Mouse (Mus musculus) thymus, postnatal 10 days (tissue): ENCODE results near the gene Mcoln1.

Experiments used
- DNase-seq, 2 experiments: peaks; one replicate each; pipeline ENCODE4 v3.0.0; 2021; ENCODE audit warnings: low spot score in 2 of 2

Mcoln1 gene

DNA sequence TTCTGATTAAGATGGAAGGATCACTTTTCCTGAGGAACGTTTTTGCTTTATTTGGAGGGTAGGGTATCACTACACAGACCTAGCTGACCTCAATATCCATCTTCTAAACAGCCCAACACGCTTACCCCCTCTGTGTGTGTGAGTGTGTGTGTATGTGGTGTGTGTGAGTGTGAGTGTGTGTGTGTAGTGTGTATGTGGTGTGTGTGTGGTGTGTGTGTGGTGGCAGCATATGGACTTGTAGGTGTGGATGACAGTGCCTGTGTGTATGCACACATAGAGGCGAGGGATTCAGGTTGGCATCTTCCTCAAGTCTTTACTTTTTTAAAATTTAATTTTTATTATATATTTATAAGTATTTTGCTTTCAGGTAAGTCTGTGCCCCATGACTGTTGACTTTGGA lies 1.7 kb upstream of the Mcoln1 start:
- DNase-seq = no peak

DNA sequence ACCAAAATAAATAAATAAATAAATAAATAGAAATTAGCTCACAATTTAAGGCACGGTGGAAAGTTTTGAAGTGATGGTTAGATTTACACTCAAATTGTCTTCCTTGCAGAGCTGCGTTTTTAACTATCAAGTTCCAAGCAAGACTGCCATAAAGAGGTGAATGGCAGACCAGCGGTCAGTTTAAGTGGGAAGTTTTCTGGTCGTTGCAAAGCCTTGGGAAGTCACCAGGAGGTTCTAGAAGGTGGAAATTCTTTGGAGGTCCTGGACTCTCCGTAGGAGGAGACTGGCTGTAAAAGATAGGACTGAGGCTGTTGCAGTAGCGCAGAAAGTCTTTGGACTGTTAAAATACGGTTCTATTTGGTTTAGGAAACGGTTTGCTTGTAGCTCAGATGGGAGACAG lies 506 bp upstream of the Mcoln1 start:
- no peak for DNase-seq

DNA sequence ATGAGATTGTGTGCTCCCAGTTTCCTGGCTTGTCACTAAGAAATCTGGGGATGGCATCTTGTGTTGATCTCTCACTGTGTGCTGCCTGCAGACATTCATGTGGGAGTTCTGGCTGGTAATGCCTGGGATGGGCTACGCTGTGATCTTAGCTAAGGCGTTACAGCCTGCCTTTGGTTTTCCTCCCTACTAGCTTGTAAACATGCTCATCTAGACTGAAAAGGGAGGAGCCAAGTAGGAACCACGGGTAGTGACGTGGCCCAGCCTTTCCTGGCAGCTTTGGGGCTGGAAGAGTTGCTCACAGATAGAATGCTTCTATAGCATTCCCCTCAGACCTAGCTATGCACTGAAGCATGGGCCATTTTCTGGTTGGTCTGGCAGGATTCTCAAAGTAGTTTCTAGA lies 2.0 kb downstream of the Mcoln1 start:
- no peak for DNase-seq

DNA sequence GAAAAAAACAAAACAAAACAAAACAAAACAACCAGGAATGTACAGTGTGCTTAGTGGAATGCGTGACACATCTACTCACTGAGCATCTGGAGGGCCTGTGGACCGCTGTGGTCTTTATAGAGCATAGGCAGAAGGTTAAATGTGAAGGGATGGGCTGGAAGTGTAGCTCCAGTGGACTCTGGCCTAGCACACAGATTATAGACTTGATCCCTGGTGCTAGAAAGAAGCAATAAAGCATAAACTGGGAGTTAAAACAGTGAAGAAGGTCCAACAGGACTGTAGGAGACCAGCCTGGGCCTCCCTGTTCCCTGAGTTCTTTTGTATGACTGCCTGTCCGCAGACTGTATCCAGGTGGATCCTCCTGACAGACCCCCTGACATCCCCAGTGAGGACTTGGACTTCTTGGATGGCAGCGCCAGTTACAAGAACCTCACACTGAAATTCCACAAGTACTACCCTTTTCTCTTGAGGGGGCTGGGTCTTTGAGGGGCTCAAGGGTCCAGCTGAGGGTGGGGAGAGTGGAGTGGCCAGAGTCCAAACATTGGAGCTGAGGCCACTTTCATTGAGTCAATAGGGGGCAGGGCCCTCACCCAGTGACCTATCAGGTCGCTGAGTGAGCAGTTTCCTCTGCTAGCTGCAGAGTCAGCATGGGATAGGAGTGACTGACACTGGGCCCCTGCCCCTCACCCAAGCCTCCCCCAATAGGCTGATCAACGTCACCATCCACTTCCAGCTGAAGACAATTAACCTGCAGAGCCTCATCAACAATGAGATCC lies 7.9 kb downstream of the Mcoln1 start:
- DNase-seq = no peak

DNA sequence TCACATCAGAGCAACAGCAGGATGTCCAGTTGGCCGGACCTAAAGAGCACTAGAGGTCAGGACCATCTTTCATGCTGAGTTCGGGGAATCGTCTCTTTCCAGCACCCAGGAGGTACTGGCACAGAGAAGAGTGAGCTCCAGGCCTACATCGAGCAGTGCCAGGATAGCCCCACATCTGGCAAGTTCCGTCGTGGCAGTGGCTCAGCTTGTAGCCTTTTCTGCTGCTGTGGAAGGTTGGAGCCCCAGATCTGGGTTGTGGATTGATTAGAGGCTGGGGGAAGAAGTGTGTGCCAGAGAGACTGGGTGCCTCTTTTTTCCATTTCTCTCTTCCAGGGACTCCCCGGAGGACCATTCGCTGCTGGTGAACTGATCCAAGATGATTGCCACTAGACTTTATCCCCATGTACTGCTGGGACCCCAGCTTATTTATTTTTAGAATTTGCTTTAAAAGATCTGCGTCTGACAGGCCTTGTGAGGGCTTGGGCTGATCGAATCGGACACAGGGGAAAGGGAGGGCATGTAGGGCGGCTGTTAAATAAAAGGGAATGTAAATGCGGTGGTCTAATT lies 14.5 kb downstream of the Mcoln1 start:
- DNase-seq = no peak

DNA sequence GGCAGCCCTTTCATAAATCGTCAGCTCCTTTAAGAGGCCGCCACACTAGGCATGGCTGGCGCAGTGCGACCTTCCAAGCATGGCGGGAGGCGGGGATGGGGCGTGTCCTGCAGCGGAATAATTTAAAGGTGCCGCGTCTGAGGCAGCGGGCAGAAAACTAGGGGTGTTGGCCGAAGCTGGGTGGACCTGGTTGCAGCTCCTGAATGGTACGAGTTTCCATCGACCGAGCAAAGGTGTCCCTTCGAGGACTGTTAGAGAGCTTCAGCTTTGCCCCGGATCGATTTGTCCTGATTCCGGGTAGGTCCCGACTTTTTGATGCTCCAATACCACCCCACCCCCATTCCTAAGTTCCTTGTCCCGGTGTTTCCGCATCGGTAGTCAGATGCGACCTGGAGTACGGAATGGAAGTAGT lies 15.0 kb downstream of the Mcoln1 start, which contains the start of gene Pnpla6:
TSS of gene Pnpla6 (plus strand) at position 125 of the 412 bp plus-strand sequence.
- DNase-seq = peak; percentile 75 to 76

DNA sequence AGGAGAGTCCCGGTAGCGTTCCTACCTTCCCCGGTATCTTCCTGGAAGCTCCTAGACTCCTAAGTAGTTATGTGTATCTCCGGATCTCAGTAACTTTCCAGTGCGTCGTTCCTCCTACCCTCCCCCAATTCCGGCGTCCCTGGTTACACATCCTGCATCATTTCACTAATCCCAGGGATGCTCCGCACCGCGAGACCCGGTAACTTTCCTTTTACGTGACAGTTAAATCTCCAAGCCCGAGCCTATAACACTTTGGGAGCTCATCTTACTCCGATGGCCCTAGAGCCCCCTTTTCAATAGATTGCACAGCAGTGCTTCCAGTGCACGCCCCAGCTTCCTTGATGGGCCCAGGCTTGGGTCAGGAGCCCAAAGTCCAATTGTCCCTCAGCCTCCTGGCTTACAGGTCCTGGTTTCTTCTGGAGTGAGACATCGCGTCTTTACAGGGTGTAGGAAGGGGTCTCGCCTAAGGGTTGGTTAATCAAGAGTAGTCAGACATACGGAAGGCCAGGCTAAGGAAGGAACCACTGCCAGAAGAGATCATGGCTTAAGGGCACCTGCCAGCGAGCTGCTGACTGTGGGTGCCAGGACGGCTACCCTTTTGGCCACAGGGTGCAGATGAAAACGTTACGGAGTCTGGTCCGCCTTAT lies 15.6 kb downstream of the Mcoln1 start:
- DNase-seq = peak in 1 of 2 experiments; percentile 37

DNA sequence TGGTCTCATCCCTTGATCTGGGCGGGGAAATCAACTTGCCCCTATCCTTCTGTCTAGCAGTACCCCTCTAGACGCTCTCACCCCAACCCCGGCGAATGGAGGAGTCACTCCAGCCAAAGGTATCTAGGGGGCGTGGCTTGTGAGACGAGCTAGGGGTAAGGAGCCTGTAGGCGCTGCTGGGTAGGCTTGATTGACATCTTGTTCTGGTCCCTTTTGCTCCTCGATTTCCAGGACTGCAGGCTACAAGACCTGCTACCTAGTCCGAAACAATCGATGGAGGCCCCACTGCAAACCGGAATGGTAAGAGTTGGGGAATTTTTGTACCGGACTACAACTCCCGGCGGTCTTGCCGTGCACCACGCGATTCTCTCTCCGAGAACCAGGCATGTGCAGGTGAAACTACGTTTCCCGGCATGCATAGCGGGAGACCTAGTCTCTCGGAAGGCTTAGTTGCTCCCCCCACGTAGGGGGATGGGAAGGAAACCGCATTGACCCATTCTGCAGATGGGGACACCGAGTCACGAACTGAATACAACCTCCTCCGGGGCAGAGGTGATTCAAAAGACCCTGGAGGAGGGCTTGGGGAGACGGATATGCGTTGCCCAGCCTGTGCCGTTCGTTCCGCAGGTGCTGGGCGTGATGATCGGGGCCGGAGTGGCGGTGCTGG lies 16.3 kb downstream of the Mcoln1 start:
- peak; percentile 84 to 90 for DNase-seq

DNA sequence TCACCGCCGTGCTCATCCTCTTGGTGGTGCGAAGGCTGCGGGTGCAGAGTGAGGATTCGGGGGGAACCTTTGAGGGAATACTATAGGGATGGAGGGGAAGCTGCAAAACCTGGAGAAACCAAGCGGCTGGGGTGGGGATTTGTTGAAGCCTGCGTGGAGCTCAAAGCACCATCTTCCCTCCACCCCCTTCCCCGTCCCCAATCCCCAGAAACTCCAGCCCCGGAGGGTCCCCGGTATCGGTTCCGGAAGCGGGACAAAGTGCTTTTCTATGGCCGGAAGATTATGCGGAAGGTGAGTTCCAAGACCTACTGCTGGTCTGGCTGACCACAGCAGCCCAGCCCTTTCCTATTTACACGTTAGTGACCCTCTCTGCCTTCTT lies 16.8 kb downstream of the Mcoln1 start:
- DNase-seq = no peak

DNA sequence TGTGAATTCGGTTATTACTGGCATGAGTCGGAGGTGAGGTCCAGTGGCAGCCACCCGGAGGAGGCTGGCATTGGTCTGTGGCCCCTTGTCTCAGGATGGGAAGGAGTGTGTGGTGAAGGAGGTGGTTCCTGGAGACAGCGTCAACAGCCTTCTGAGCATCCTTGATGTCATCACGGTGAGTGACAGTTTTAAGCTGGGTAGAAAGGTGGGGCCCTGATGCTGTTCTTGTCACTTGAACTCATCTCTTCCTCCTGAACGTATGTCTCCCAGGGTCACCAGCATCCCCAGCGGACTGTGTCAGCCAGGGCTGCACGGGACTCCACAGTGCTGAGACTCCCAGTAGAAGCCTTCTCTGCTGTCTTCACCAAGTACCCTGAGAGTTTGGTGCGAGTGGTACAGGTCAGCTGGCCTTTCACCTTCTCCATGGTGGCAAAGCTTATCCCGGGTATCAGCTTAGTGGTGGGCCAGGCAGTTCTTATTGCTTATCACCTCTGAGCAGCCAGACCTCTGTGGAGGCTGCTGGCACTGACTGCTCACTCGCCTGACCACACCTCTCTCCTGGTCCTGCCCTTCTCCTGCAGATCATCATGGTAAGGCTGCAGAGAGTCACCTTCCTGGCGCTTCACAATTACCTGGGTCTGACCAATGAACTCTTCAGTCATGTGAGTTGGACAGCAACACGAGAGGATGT lies 21.9 kb downstream of the Mcoln1 start:
- DNase-seq = no peak

DNA sequence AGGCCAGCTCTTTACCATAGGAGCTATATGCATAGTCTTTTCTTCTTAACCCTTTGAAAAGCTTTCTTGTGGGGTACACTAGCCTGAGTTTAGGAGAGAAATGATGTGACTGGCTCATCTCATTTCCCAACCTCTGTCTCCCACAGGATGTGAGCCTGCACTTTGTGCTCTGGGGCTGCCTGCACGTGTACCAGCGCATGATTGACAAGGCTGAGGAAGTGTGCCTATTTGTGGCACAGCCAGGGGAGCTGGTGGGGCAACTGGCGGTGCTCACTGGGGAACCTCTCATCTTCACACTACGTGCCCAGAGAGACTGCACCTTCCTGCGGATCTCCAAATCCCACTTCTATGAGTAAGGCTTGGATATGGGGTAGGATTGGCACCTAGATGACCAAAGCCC lies 30.6 kb downstream of the Mcoln1 start:
- DNase-seq = no peak

DNA sequence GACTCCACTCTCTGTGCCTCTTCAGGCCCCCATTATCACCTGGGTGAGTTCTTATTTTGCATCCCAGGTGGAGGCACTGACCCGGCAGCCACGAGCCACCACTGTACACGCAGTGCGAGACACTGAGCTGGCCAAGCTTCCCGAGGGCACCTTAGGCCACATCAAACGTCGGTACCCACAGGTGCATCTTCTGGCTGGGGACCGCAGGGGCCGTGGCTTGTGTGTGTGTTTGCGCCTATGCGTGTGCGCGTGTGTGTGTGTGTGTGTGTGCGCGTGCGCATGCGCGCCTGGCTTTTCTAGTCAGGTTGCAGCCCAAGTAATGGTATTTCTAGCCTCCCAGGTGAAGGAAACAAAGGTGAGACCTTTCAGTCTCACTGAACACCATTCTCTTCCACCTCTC lies 31.7 kb downstream of the Mcoln1 start:
- no peak for DNase-seq

DNA sequence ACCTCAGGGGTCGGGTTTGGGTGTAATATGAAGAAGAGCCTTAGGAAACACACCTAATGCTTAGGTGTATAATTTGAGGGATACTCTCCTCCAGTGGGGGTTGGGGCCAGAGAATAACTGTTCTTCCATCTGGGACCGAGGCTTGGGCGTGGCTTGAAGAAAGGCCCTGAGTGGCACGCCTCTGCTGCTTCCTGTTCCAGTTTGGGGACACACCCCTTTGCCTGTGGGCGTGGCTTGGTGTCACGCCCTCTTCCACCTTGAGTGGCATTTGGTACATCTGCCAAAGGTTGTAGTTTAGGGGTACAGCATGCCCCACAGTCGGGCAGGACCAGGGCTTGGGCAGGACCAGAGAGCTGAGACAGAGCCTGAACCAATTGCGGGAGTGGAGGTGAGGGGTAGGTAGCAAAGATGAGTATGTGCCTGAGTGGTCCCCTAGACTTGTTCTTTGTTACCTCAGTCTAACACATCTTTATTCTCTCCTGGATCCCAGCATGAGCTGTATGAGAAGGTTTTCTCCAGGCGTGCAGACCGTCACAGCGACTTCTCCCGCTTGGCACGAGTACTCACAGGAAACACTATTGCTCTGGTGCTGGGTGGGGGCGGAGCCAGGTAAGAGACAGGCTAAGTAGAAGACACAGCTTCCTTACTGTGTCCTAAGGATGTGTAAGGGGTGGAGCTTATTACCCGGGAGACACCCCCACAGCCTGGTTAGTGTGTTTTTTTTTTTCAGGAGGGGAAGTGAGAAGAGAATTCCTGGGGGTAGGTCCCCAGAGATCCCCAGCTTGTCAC lies 36.0 kb downstream of the Mcoln1 start:
- DNase-seq = peak in 1 of 2 experiments; percentile 12

DNA sequence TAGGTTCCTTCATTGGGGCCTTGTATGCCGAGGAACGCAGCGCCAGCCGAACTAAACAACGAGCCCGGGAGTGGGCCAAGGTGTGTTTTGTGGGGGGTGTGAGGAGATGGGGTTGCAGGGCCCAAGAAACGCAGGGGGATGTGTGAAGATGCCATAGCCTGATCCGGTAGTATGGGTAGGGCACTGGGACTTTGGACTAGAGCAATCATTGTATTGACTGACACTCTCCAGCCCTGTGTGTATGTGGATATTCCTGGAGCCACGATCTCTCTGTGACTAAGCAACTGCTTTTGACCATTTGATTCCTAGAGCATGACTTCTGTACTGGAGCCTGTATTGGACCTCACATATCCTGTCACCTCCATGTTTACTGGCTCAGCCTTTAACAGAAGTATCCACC lies 36.7 kb downstream of the Mcoln1 start:
- no peak for DNase-seq

DNA sequence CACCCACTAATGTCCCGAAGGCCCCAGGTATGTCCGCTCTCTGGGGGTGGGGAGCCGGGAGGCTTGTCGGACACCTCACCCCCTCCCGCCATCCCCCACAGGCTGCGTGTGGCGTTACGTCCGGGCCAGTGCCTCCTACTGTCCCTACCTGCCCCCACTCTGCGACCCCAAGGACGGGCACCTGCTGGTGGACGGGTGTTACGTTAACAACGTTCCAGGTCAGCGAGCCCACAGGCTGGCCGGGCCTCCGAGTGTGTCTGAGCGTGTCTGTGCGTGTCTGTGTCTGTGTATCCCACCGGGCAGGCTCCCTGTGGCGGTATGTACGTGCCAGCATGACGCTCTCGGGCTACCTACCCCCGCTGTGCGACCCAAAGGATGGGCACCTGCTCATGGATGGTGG lies 37.4 kb downstream of the Mcoln1 start:
- DNase-seq = no peak

DNA sequence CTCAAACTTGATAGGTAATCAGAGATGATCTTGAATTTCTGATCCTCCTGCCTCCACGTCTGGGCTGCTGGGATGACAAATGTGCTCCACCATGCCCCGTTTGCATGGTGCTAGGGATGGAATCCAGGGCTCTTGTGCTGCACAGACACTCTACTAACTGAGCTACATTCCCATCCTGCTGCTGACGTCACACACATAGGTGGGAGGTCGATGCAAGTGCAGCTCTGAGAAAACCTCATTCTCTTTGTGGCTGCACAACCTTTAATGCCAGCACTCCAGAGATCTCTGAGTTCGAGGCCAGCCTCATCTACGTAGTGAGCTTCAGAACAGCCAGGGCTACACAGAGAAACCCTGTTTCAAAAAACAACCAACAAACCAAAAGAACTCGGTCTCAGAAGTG lies 38.9 kb downstream of the Mcoln1 start:
- DNase-seq = no peak

DNA sequence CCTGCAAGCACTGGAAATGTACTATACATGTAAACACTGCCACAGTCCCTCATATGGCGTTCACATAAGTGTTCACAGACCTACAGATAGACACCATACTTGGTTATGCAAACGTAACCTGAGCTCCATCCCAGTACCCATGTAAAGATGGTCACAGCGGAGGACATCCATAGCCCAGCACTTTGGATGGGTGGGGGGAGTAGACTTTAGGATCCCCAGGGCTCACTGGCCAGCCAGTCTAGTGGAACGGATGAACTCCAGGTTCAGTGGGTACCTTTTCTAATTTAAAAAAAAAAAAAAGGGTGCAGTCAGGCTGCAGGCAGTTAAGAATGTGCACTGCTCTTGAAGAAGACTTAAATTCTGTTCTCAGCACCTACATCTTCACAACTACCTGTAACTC lies 39.8 kb downstream of the Mcoln1 start:
- no peak for DNase-seq

DNA sequence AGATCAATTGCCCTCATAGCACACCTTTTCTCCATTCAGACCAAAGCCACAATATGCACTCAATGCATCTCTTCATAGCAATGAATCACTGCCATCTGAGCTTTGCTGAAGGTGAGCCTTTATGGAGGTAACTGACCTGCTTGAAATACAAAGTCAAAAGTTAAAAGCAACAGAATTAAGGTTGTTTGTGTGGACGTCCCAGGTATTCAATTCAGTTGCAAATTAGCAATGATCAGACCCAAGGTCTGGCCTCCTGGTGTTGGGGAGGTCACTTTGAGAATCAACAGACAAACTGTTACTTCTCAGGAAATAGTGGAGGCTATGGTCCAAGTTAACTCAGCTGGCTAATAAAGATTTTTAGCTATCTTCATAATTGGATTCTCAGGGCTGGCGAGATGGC lies 46.3 kb downstream of the Mcoln1 start:
- DNase-seq = no peak

DNA sequence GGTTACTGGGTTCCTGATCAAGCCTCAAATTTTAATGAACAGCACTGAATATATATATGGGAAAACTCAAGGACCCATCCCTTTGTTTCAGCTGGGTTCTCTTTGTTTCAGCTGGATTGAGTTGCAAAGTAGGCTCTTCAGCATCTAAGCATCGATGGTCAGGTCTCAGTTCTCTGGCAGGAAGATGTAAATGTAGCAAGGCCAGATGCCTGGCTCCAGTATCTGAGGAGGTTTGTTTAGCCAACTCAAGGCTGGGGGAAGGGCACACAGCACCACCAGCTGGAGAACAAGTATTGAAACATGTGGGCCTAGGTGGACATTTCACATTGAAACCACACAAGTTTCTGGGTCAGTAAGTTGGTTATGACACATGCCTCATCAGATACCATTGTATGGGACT lies 52.0 kb downstream of the Mcoln1 start:
- no peak for DNase-seq

DNA sequence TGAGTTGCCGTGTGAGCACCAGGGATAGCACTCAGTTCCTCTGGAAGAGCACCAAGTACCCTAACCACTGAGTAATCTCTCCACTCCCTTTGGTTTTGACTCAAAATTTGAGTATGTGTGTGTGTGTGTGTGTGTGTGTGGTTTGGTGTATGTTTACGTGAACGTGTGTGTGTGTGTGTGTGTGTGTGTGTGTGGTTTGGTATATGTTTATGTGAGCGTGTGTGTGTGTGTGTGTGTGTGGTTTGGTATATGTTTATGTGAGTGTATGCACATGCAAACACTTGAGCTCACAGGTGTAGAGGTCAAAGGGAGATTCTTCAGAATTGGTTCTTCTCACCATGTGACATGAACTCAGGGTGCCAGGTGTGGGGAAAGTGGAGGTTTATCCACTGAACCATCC lies 55.9 kb downstream of the Mcoln1 start:
- DNase-seq = no peak
